Mouse (Mus musculus) MEL (cell line): Measurements from ENCODE around the gene Ccnd1. TPM values are rescaled to one million over a fixed set of nuclear protein-coding genes. Genes with fewer than 3 reads are reported as not detected.

Experiments used
- DNase-seq: peaks from one replicate; pipeline ENCODE4 v3.0.0; 2011; ENCODE audit warnings: low read depth, low spot score
- H3K27ac ChIP-seq: 2 replicates; pipeline ENCODE4 v1.5.1; 2012; ENCODE audit warnings: low read depth, mild to moderate bottlenecking, control low read depth, low read length, moderate library complexity; ENCODE audit not compliant: control insufficient read depth
- H3K27me3 ChIP-seq, 2 experiments: fragments of 150-350 bp in 1 of 2; sonication (generic) in 1 of 2; 2 replicates each; pipeline ENCODE4 v1.6.1; 2012; ENCODE audit warnings: low read length in 2 of 2, mild to moderate bottlenecking in 2 of 2, improper control_type of control experiment in 1 of 2, moderate library complexity in 1 of 2; ENCODE audit not compliant: insufficient read depth in 2 of 2, control insufficient read depth in 1 of 2
- H3K36me3 ChIP-seq, 2 experiments: 2 replicates each; pipeline ENCODE4 v1.6.1; 2012 to 2014; ENCODE audit warnings: low read length in 2 of 2, improper control_type of control experiment in 1 of 2, inconsistent platforms in 1 of 2, mild to moderate bottlenecking in 1 of 2; ENCODE audit not compliant: insufficient read depth in 2 of 2, control insufficient read depth in 1 of 2
- H3K4me1 ChIP-seq, 2 experiments: fragments of 150-350 bp in 1 of 2; sonication (generic) in 1 of 2; 2 replicates each; pipeline ENCODE4 v1.6.1; 2012; ENCODE audit warnings: low read length in 2 of 2, improper control_type of control experiment in 1 of 2, mild to moderate bottlenecking in 1 of 2; ENCODE audit not compliant: insufficient read depth in 2 of 2, control insufficient read depth in 1 of 2
- H3K4me3 ChIP-seq, 2 experiments: fragments of 150-350 bp in 1 of 2; sonication (generic) in 1 of 2; 2 replicates each; pipeline ENCODE4 v1.5.1; 2012; ENCODE audit warnings: low read depth in 2 of 2, low read length in 2 of 2, mild to moderate bottlenecking in 2 of 2, moderate library complexity in 2 of 2, control low read depth in 1 of 2, improper control_type of control experiment in 1 of 2; ENCODE audit not compliant: control insufficient read depth in 1 of 2, insufficient read depth in 1 of 2
- H3K79me2 ChIP-seq: 2 replicates; pipeline ENCODE4 v1.6.1; 2012; ENCODE audit warnings: mild to moderate bottlenecking, low read length, moderate library complexity; ENCODE audit not compliant: control insufficient read depth, poor library complexity, insufficient read depth
- H3K9ac ChIP-seq: 2 replicates; pipeline ENCODE4 v1.6.1; 2012; ENCODE audit warnings: low read depth, mild to moderate bottlenecking, control low read depth, low read length, moderate library complexity; ENCODE audit not compliant: control insufficient read depth, poor library complexity, severe bottlenecking
- H3K9me3 ChIP-seq: fragments of 150-350 bp; sonication (generic); replicated peaks from 2 replicates; pipeline ENCODE4 v1.6.1; 2012; ENCODE audit warnings: mild to moderate bottlenecking, low read length, improper control_type of control experiment, moderate library complexity; ENCODE audit not compliant: insufficient read depth
- BHLHE40 ChIP-seq: IDR thresholded peaks from 2 replicates; pipeline ENCODE4 v1.6.1; 2012; ENCODE audit warnings: low read depth, mild to moderate bottlenecking, inconsistent platforms, low read length, improper control_type of control experiment, borderline replicate concordance
- CHD1 ChIP-seq: IDR thresholded peaks from 2 replicates; pipeline ENCODE4 v1.6.1; 2012; ENCODE audit warnings: low read depth, mild to moderate bottlenecking, inconsistent platforms, low read length, improper control_type of control experiment
- CHD2 ChIP-seq: IDR thresholded peaks from 2 replicates; pipeline ENCODE4 v1.6.1; 2011; ENCODE audit warnings: low read length, improper control_type of control experiment
- E2F4 ChIP-seq: IDR thresholded peaks from 2 replicates; pipeline ENCODE4 v1.6.1; 2011; ENCODE audit warnings: low read depth, low read length, improper control_type of control experiment, borderline replicate concordance
- ELF1 ChIP-seq: IDR thresholded peaks from 2 replicates; pipeline ENCODE4 v1.6.1; 2014; ENCODE audit warnings: low read depth, mild to moderate bottlenecking, inconsistent platforms, low read length, improper control_type of control experiment, moderate library complexity
- ETS1 ChIP-seq: IDR thresholded peaks from 2 replicates; pipeline ENCODE4 v1.6.1; 2012; ENCODE audit warnings: low read depth, mild to moderate bottlenecking, inconsistent platforms, low read length, improper control_type of control experiment, moderate library complexity
- GABPA ChIP-seq: IDR thresholded peaks from 2 replicates; pipeline ENCODE4 v1.6.1; 2012; ENCODE audit warnings: low read depth, mild to moderate bottlenecking, inconsistent platforms, low read length, improper control_type of control experiment, moderate library complexity
- HCFC1 ChIP-seq: IDR thresholded peaks from 2 replicates; pipeline ENCODE4 v1.6.1; 2012; ENCODE audit warnings: low read depth, mild to moderate bottlenecking, inconsistent platforms, low read length, improper control_type of control experiment, moderate library complexity
- KAT2A ChIP-seq: conservative IDR thresholded peaks from 2 replicates; pipeline ENCODE4 v1.6.1; 2012; ENCODE audit warnings: low read depth, low read length, improper control_type of control experiment, inconsistent platforms
- MAZ ChIP-seq: IDR thresholded peaks from 2 replicates; pipeline ENCODE4 v1.6.1; 2012; ENCODE audit warnings: low read depth, mild to moderate bottlenecking, inconsistent platforms, low read length, improper control_type of control experiment
- MEF2A ChIP-seq: IDR thresholded peaks from 2 replicates; pipeline ENCODE4 v1.6.1; 2014; ENCODE audit warnings: low read depth, mild to moderate bottlenecking, inconsistent platforms, low read length, improper control_type of control experiment; ENCODE audit not compliant: poor library complexity, insufficient replicate concordance, severe bottlenecking; ENCODE audit errors: extremely low read depth
- MYB ChIP-seq: IDR thresholded peaks from 2 replicates; pipeline ENCODE4 v1.6.1; 2011; ENCODE audit warnings: mild to moderate bottlenecking, low read depth, low read length, improper control_type of control experiment
- MYC ChIP-seq: IDR thresholded peaks from 2 replicates; pipeline ENCODE4 v1.6.1; 2011; ENCODE audit warnings: low read depth, mild to moderate bottlenecking, low read length, improper control_type of control experiment, moderate library complexity
- POLR2AphosphoS2 ChIP-seq: IDR thresholded peaks from 2 replicates; pipeline ENCODE4 v1.6.1; 2011; ENCODE audit warnings: low read length, improper control_type of control experiment
- RCOR1 ChIP-seq: IDR thresholded peaks from 2 replicates; pipeline ENCODE4 v1.6.1; 2012; ENCODE audit warnings: low read depth, mild to moderate bottlenecking, inconsistent platforms, low read length, improper control_type of control experiment
- SIN3A ChIP-seq: IDR thresholded peaks from 2 replicates; pipeline ENCODE4 v1.6.1; 2012; ENCODE audit warnings: low read length, improper control_type of control experiment, inconsistent platforms
- TCF12 ChIP-seq: IDR thresholded peaks from 2 replicates; pipeline ENCODE4 v1.6.1; 2014; ENCODE audit warnings: low read depth, mild to moderate bottlenecking, inconsistent platforms, low read length, improper control_type of control experiment, moderate library complexity
- USF1 ChIP-seq: IDR thresholded peaks from 2 replicates; pipeline ENCODE4 v1.6.1; 2014; ENCODE audit warnings: low read depth, mild to moderate bottlenecking, inconsistent platforms, low read length, improper control_type of control experiment, moderate library complexity
- USF2 ChIP-seq, 2 experiments: IDR thresholded peaks; 2 replicates each; pipeline ENCODE4 v1.6.1; 2011 to 2012; ENCODE audit warnings: improper control_type of control experiment in 2 of 2, low read length in 2 of 2, borderline replicate concordance in 1 of 2, inconsistent platforms in 1 of 2, low read depth in 1 of 2, mild to moderate bottlenecking in 1 of 2; ENCODE audit not compliant: insufficient read depth in 1 of 2
- ZC3H11A ChIP-seq: IDR thresholded peaks from 2 replicates; pipeline ENCODE4 v1.6.1; 2012; ENCODE audit warnings: low read depth, mild to moderate bottlenecking, inconsistent platforms, low read length, improper control_type of control experiment
- ZNF384 ChIP-seq: IDR thresholded peaks from 2 replicates; pipeline ENCODE4 v1.6.1; 2012; ENCODE audit warnings: low read depth, mild to moderate bottlenecking, inconsistent platforms, low read length, improper control_type of control experiment
- polyA plus RNA-seq, 2 experiments: library from polyadenylated mRNA; stranded (reverse) in 1 of 2; unstranded in 1 of 2; fragments of >175 nt in 1 of 2; fragments of >200 nt in 1 of 2; gene quantifications; 2 replicates each; pipeline versions ENCODE4 v1.2.1 to v1.2.4; 2012; ENCODE audit warnings: low replicate concordance in 2 of 2, low read depth in 1 of 2; ENCODE audit not compliant: insufficient read length in 2 of 2, insufficient read depth in 1 of 2, missing spikeins in 1 of 2
- total RNA-seq: library from RNA; depleted of rRNA; stranded (reverse); fragments of 300-350 nt; gene quantifications from 2 replicates; pipeline ENCODE4 v1.2.3, GENCODE M21; 2012

Ccnd1 gene
- total and polyA plus RNA-seq, 3 experiments, result 0.08 to 0.38 TPM; not detected in 1

DNA sequence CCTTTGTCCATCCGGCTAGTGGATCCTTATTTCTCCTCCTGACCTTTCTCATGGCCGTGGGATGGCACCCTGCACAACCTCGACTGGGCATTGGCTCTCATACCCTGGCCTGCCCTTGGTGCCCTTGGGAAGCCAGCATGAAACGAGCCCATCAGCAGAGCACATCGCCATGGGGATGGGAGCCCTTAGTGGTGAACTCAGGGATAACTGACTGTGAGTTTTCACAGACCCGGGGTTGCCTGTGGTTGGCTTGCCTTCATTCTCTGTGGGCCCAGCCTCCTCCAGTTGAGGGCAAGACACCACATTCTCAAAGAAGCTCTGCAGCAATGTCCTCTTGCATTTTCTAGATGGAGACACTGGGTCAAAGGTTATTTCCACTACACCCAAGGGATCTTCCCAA, 47.4 kb downstream of the Ccnd1 start:
- peaks cover under 1 to 2% of the 10 kb centered on the region in 2 experiments; a peak in 1 of 4 replicates for H3K4me1 ChIP-seq
- peaks cover 0 to under 1% of the 10 kb centered on the region in 2 experiments; a peak in 1 of 4 replicates for H3K36me3 ChIP-seq
- TF ChIP-seq MEF2A (no peak), GABPA (no peak), KAT2A (no peak), CHD1 (no peak), USF1 (no peak), TCF12 (no peak), ETS1 (no peak), POLR2AphosphoS2 (no peak), CHD2 (no peak), MYB (no peak), MAZ (no peak), HCFC1 (no peak), ZNF384 (no peak), ZC3H11A (no peak), E2F4 (no peak), RCOR1 (no peak), SIN3A (no peak), USF2 (IDR thresholded peaks at IDR 0.05; ENCODE audit: borderline replicate concordance in 1 of 2, insufficient read depth in 1 of 2, low read depth in 1 of 2, low read length in 2 of 2) (no peak), ELF1 (no peak)
- peaks cover 14% of the 10 kb centered on the region; the same call in 1 of the 2 replicates for H3K79me2 ChIP-seq
- no peak for DNase-seq
- H3K27ac ChIP-seq, result no peak overlapping the region
- no peaks in the 10 kb centered on the region for H3K9me3 ChIP-seq
- H3K4me3 ChIP-seq, result no peak overlapping the region
- H3K9ac ChIP-seq, result no peak overlapping the region
- H3K27me3 ChIP-seq, result no peaks in the 10 kb centered on the region

GRCm38 (mm10) chr7:144891863-144892262, 47.9 kb downstream of the Ccnd1 start:
- H3K27me3 ChIP-seq, result no peaks in the 10 kb centered on the region
- no peaks in the 10 kb centered on the region; a peak in 1 of 4 replicates for H3K4me1 ChIP-seq
- no peak for TF ChIP-seq MYC
- no peak for TF ChIP-seq BHLHE40
- no peak overlapping the region for H3K4me3 ChIP-seq
- H3K27ac ChIP-seq, result no peak overlapping the region
- H3K36me3 ChIP-seq, result no peaks in the 10 kb centered on the region
- no peak overlapping the region for H3K9ac ChIP-seq
- no peak for DNase-seq
- H3K9me3 ChIP-seq, result no peaks in the 10 kb centered on the region
- peaks cover 14% of the 10 kb centered on the region; the same call in 1 of the 2 replicates for H3K79me2 ChIP-seq
